21 mouse cellular contexts compared by ENCODE assay signal in genomic region chr2:126633165-126633564, GRCm38 (mm10). TPM values are rescaled to one million over a fixed set of nuclear protein-coding genes. Genes with fewer than 3 reads are reported as not detected.
DNase-seq lines count a peak whose midpoint lies in the region; ATAC-seq and TF ChIP-seq lines count a peak whose summit lies in the region.
"Had no signal": no experiment of that assay in that cellular context is flagged by ENCODE, and none has a peak within 500 bp of the region (broad histone marks: within the 10 kb centered on the region; RNA-seq: fewer than 3 reads in every experiment).

No protein-coding gene starts in this region.

- no peak overlapping the region for H3K9ac ChIP-seq in intestine, postnatal 0 days (ENCODE audit: low read depth, low read length)
- H3K9ac ChIP-seq in intestine, embryonic 16.5 days (ENCODE audit: low read depth, low read length), result no peak overlapping the region
- H3K9ac ChIP-seq in liver, postnatal 0 days (replicated peaks), result no peak overlapping the region
- no peak overlapping the region for H3K9ac ChIP-seq in liver, embryonic 12.5 days
- H3K9ac ChIP-seq: embryonic facial prominence, embryonic 13.5 days; forebrain, embryonic 12.5 days had no signal

- intact Hi-C loops in heart, postnatal 14 days (cut with DNase I), result no loop called here

- no peak for ATAC-seq in intestine, postnatal 0 days
- ATAC-seq in intestine, embryonic 16.5 days, result no peak
- ATAC-seq in liver, postnatal 0 days, result no peak
- no peak for ATAC-seq in liver, embryonic 12.5 days
- ATAC-seq: CD4-positive, CD25-positive, alpha-beta regulatory T cell, adult 4 months; forebrain, embryonic 16.5 days had no signal

- peak; percentile 20; the same call in 1 of the 2 replicates for TF ChIP-seq CTCF in intestine, postnatal 0 days (IDR thresholded peaks at IDR 0.05; ENCODE audit: low read depth)
- peak; percentile 17; the same call in 1 of the 2 replicates for TF ChIP-seq CTCF in liver, postnatal 0 days (IDR thresholded peaks at IDR 0.05; ENCODE audit: low read depth)

- H3K9me3 ChIP-seq in intestine, postnatal 0 days (ENCODE audit: control insufficient read depth), result no peaks in the 10 kb centered on the region
- no peaks in the 10 kb centered on the region for H3K9me3 ChIP-seq in intestine, embryonic 16.5 days (ENCODE audit: control insufficient read depth, low read length)
- H3K9me3 ChIP-seq in liver, postnatal 0 days (ENCODE audit: low read length), result no peaks in the 10 kb centered on the region
- no peaks in the 10 kb centered on the region for H3K9me3 ChIP-seq in liver, embryonic 12.5 days (replicated peaks)
- H3K9me3 ChIP-seq: embryonic facial prominence, embryonic 13.5 days; forebrain, embryonic 12.5 days; G1E; heart, embryonic 10.5 days had no signal

- no peak overlapping the region for H3K4me2 ChIP-seq in intestine, postnatal 0 days (replicated peaks; ENCODE audit: low read depth)
- H3K4me2 ChIP-seq in intestine, embryonic 16.5 days (ENCODE audit: low read depth, low read length), result no peak overlapping the region
- no peak overlapping the region for H3K4me2 ChIP-seq in liver, postnatal 0 days (ENCODE audit: low read depth, low read length)
- no peak overlapping the region for H3K4me2 ChIP-seq in liver, embryonic 12.5 days
- H3K4me2 ChIP-seq: embryonic facial prominence, embryonic 13.5 days; forebrain, embryonic 12.5 days had no signal

- no peak for TF ChIP-seq EP300 in liver, postnatal 0 days (IDR thresholded peaks at IDR 0.05; ENCODE audit: low read depth)

- 81% methylated on average over 2 of the region's 2 CpGs for WGBS in intestine, postnatal 0 days
- 87% methylated on average over 2 of the region's 2 CpGs for WGBS in intestine, embryonic 16.5 days
- whole genome bisulfite sequencing in liver, postnatal 0 days (ENCODE audit: insufficient replicate concordance), result 76% methylated on average over 2 of the region's 2 CpGs
- 79% methylated on average over 2 of the region's 2 CpGs for WGBS in liver, embryonic 12.5 days (ENCODE audit: insufficient replicate concordance)

- H3K4me3 ChIP-seq in intestine, postnatal 0 days (ENCODE audit: low read depth, low read length), result no peak overlapping the region
- no peak overlapping the region for H3K4me3 ChIP-seq in intestine, embryonic 16.5 days (ENCODE audit: low read length)
- H3K4me3 ChIP-seq in liver, postnatal 0 days (ENCODE audit: low read depth, low read length), result no peak overlapping the region
- no peak overlapping the region for H3K4me3 ChIP-seq in liver, embryonic 12.5 days
- H3K4me3 ChIP-seq: embryonic facial prominence, embryonic 13.5 days; forebrain, embryonic 12.5 days; heart, embryonic 10.5 days had no signal

- H3K27ac ChIP-seq in intestine, postnatal 0 days (ENCODE audit: low read depth, low read length), result no peak overlapping the region
- H3K27ac ChIP-seq in intestine, embryonic 16.5 days (ENCODE audit: low read length), result no peak overlapping the region
- no peak overlapping the region for H3K27ac ChIP-seq in liver, postnatal 0 days (ENCODE audit: low read depth)
- H3K27ac ChIP-seq in liver, embryonic 12.5 days, result no peak overlapping the region
- H3K27ac ChIP-seq: embryonic facial prominence, embryonic 13.5 days; forebrain, embryonic 12.5 days; heart, embryonic 10.5 days had no signal

- no peaks in the 10 kb centered on the region for H3K27me3 ChIP-seq in intestine, postnatal 0 days (replicated peaks; ENCODE audit: control insufficient read depth, insufficient read depth, low read length)
- H3K27me3 ChIP-seq in intestine, embryonic 16.5 days (replicated peaks; ENCODE audit: control insufficient read depth, insufficient read depth, low read length), result no peaks in the 10 kb centered on the region
- H3K27me3 ChIP-seq in liver, postnatal 0 days (ENCODE audit: insufficient read depth, low read length), result no peaks in the 10 kb centered on the region
- H3K27me3 ChIP-seq in liver, embryonic 12.5 days (replicated peaks), result no peaks in the 10 kb centered on the region
- H3K27me3 ChIP-seq: embryonic facial prominence, embryonic 13.5 days; forebrain, embryonic 12.5 days had no signal

- H3K4me1 ChIP-seq in intestine, postnatal 0 days (replicated peaks; ENCODE audit: control insufficient read depth, insufficient read depth, low read length), result no peaks in the 10 kb centered on the region
- no peaks in the 10 kb centered on the region for H3K4me1 ChIP-seq in intestine, embryonic 16.5 days (ENCODE audit: control insufficient read depth, insufficient read depth, low read length)
- H3K4me1 ChIP-seq in liver, postnatal 0 days (ENCODE audit: insufficient read depth), result peaks cover 3% of the 10 kb centered on the region; the same call in 1 of the 2 replicates
- H3K4me1 ChIP-seq in liver, embryonic 12.5 days, result peaks cover 25% of the 10 kb centered on the region
- H3K4me1 ChIP-seq: forebrain, embryonic 12.5 days; heart, embryonic 10.5 days had no signal

- peaks cover 16% of the 10 kb centered on the region for H3K36me3 ChIP-seq in intestine, postnatal 0 days (ENCODE audit: control insufficient read depth, insufficient read depth)
- H3K36me3 ChIP-seq in intestine, embryonic 16.5 days (ENCODE audit: control insufficient read depth, insufficient read depth, low read length), result no peaks in the 10 kb centered on the region
- peaks cover 13% of the 10 kb centered on the region for H3K36me3 ChIP-seq in liver, postnatal 0 days (replicated peaks; ENCODE audit: insufficient read depth, low read length)
- peaks cover 61% of the 10 kb centered on the region for H3K36me3 ChIP-seq in liver, embryonic 12.5 days

- DNase-seq in liver, postnatal 0 days, result no peak
- DNase-seq in kidney, postnatal 10 days, result peak; percentile 22
- no peak for DNase-seq in heart, postnatal 14 days
- no peak for DNase-seq in urinary bladder, postnatal 10 days (ENCODE audit: low spot score)
- DNase-seq: adrenal gland, postnatal 10 days; B cell, adult 2 months; cerebellum, adult 11 months; cerebellum, adult 9-11 months; cerebellum, postnatal 36 days; gastrocnemius, postnatal 10 days; heart, adult 18-20 months; heart, postnatal 10 days had no signal

RNA-seq across cellular contexts. Expression of gene Hdc, which starts 14.1 kb away (rescaled TPM):
- 0.92 and 1.2 TPM in 2 replicates for polyA plus RNA-seq in intestine, postnatal 0 days (2015; fragmentation: Nextera tagmentation; extraction: Ambion mirVana)
- polyA plus RNA-seq in intestine, embryonic 16.5 days (2015; fragmentation: Nextera tagmentation; extraction: Ambion mirVana), result 2.9 and 3.5 TPM in 2 replicates
- 4.5 and 6.0 TPM in 2 replicates for polyA plus RNA-seq in liver, postnatal 0 days (2015; fragmentation: Nextera tagmentation; extraction: Ambion mirVana)
- polyA plus RNA-seq in liver, embryonic 12.5 days (2016; fragmentation: Nextera tagmentation; extraction: Ambion mirVana), result 6.1 and 6.5 TPM in 2 replicates
- 1 to 10 TPM; 2.6 to 3.2 TPM for total RNA-seq in heart, postnatal 14 days (2021)

RNA-seq across cellular contexts. Expression of gene Gabpb1, which starts 43.0 kb away (rescaled TPM):
- polyA plus RNA-seq in intestine, postnatal 0 days (2015; fragmentation: Nextera tagmentation; extraction: Ambion mirVana), result 13.8 and 14.7 TPM in 2 replicates
- 31.5 and 33.1 TPM in 2 replicates for polyA plus RNA-seq in intestine, embryonic 16.5 days (2015; fragmentation: Nextera tagmentation; extraction: Ambion mirVana)
- polyA plus RNA-seq in liver, postnatal 0 days (2015; fragmentation: Nextera tagmentation; extraction: Ambion mirVana), result 12.6 and 13.2 TPM in 2 replicates
- polyA plus RNA-seq in liver, embryonic 12.5 days (2016; fragmentation: Nextera tagmentation; extraction: Ambion mirVana), result 35.3 and 36.2 TPM in 2 replicates
- 10 to 100 TPM; 14.2 to 17.4 TPM for total RNA-seq in heart, postnatal 14 days (2021)
